Mouse (Mus musculus): ENCODE data around the gene Hyal1.

Hyal1 gene

DNA sequence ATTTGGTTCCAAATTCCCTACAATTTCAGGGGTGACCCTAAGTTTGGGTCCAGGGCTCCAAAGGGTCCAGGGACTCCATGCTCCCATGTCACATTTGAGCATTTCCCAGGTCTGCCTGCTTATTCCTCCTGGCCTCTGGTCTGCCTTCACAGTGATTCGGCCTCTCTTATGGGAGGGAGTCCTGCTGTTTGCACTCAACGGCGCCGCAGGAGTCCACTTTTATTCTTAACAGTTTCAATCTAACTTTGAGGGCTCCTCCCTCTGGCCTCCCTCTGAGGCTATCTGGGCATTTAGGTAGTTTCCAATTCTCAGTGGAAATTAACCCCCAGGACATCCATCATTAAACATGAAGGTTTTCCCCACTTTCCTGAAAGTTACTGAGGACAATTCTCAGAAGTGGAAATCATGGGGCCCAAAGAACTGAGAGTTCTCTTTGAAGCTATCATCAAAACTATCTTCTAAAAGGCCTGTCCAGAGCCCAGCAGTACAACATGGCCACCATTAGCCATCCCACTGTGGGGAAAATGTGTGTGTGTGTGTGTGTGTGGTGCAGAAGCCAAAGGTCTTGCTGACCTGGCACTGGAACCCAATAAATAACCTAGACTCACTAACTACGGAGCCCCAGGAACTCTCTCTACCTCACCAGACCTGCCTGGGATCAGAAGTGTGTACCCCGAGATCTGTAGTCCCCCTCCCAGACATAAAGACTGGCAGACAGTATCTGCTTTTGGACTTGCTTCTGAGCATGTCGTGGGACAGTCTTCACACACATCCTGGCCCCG is 17.7 kb downstream of the Hyal1 start:
- no peak for DNase-seq (ENCODE audit: low spot score)

DNA sequence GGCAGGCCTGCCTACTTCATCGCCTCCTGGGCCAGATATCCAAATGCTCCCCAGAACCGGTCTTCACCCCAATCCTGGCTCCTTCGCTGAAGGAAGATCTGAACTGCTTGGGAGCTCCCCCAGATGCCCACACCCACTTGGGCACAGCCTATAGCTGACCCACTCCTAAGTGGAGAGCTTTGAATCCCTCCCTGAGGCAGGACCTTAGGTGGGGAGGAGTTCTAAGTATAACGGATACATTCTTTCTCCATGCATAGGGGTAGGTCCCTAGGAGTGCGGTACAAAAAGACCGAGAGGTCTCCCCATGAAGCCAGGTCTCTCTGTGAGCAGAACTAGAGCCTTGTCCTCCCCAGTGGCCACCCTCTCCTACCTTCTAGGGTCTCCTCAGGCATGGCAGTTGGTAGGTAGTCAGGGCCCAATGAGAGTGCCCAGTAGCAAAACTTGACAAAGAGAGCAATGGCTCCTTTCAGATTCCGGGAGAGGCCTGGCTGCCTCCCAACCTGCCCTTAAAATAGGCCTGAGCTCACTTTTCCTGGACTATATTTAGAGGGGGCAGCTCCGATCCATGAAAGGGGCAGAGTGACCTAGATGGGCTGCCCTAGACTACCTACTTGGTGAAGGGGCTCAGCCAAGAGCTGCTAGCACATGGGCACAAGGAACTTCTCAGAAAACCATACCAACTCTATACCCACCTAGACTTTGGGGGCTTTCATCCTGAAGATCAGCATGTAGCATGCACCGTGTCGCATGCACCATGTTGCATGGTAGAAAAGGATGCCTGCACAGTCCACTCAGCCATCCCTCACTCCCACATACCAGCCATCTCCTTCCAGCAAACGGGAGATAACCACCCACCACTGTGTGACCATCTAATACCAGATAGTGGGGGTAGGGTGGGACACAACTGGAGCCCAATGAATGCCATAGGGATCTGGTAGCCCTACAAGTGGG is 20.2 kb downstream of the Hyal1 start:
- no peak for DNase-seq (ENCODE audit: low spot score)

DNA sequence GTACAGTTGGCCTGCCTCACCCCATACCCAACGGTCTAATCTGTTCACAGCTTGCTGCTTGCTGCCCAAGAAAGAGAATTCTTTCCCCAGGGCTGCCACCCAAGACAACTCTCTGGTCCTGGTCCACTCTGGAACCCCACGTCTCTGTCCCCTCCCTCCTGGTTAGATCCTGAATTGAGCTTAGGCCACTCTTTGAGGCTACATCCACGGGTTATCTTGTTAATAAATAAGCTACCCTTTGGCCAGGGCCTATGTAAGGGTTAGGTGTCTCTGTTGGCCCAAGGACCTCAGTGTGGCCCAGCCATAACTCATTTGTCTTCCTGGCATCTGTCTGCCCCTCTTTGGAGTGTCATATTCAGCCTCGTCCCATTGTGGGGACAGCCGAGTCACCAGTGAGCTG is 21.7 kb downstream of the Hyal1 start:
- DNase-seq (ENCODE audit: low spot score) = no peak

DNA sequence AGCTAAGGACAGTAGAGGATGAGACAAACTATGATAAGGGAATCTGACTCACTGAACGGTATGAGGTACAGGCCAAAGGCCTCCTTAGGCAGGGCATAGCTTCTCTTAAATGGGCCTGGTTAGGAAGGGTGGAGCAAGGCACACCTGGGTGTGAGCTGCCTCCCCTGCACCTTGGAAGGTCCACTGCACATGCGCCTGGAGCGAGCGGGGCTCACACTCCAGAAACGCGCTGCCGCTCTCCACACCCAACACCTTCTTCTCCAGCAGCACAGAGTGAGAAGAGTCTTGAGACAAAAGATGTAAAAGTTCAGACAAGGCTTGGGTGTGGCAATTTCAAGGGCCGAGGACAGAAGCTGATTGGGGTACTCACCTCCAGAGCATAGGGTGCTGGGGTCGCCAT is 22.7 kb downstream of the Hyal1 start:
- DNase-seq (ENCODE audit: low spot score) = no peak

DNA sequence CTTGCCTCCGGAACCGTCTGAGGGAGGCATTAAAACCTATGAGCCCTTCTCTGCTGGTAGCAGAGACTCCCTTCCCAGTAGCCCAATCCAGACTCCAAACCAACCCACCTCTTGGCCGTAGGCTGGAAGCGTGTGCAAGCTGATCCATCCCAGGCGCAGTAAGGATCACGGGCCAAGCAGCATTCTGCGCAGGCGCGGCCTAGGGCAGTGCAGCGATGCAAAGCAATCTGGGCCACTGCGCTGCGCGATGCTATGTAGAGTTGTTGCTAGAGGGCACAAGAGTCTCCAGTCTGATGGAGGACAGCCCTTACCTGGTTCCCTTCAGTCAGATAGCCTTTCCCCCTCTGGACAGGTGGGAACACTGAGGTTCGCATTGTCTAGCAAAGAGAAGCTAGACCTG is 23.1 kb downstream of the Hyal1 start:
- no peak for DNase-seq (ENCODE audit: low spot score)

DNA sequence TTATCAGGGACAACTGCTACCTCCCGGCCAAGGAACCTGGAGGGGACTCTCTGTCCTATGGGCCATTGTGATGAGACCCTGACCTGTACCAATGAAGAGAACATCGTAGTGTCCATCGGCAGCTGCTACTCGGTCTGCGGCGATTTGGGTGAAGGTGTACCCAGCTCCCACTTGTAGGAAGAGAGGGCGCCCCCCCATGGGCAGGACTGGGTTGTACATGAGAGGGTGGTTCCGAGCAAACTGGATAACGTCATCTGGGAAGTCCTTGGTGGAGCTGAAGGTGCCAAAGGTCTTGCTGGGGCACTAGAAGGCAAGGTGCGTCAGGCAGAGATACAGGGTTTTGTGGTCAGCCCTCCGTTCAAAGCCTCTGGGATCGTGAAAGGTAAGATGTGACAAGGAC is 24.0 kb downstream of the Hyal1 start:
- DNase-seq (ENCODE audit: low spot score) = no peak

DNA sequence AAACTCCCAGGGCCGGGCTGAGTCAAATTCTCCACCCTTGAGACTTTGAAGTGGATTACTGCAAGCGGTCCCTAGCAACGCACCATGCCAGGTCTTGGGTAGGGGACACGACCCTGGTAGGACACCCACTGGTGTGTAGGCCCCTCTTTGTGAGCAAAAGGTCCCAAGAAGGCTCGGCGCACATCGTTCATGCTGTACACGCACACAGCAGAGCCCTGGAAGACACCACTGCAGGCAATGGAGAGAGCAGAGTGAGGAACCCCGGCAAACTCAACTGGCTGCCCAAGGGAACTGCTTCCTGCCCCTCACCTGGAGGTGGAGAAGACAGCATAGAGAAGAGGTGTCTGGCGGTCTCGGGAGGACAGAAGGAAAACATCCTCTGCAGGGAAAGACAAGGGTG is 24.5 kb downstream of the Hyal1 start:
- DNase-seq (ENCODE audit: low spot score) = no peak

DNA sequence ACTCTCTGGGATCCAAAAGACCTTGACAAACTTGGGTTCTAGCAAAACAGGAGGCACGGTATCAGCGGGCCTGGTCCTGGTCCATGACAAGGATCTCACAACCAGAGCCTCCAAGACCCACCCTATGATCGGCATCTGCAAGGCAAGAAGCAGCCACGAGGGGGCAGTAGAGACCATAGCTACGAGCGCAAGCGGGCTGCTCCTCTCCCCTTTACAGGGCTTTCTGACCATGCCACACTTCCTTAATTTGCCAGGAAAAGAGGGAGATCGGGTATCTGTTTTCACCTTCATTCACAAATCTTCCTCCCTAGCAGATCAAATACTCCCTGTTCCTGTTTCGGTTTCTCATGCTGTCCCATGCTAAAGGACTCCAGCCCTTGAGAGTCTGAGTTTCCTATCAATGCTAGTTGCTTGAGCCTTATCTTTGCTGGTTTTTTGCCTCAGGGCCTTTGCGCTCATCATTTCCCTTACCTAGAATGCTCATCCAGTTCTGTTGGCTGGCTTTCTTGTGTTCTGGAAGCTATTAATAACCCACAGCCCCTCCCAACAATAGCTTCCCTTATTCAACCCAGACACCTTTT is 25.4 kb downstream of the Hyal1 start:
- peak; percentile 97 for DNase-seq (ENCODE audit: low spot score)

DNA sequence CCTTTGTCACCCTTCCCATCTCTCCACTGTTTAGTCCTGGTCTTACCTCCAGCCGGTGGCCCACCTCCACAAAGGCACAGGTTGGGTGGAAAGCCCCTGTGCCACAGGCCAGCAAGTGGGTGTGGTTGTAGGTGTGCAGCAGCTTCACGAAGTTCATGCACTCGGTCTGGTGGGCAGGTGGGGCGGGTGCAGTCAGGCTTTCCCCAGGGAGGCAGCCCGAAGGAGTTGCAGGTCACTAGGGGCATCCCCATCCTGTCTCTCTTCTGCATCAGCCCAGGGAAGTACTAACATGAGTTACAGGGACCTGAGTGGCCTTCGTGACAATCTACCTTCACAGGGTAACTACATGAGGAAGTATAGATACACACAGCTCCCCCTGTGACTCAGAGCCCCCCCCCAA is 26.5 kb downstream of the Hyal1 start:
- no peak for DNase-seq (ENCODE audit: low spot score)

DNA sequence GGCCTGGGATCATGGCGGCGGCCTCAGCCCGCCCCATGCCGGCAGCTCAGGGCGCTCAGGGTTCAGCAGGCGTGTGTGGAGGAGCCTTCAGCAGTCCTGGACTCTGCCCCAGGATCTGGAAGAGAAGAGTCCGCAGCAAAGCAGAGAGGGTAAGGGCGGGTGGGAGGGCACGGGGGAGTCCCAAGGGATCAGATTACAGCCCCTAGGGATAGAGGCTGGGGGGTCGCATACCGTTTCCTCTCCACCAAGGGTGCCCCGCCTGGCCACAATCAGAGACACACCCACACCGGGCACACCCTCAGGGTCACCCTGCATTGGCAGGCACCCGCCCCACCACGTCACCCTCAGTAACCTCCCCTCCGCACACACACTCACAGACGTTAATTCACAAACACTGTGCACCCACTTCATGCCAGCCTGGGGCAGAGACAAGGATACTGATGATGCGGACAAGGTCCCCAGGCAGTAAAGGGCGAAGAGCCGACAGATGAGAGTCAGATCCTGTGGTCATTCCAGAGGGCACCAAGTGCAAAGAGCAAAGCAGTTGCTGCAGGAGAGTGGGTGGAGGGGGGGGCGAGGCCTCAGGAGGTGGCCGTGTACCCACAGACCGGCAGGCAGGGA is 28.4 kb downstream of the Hyal1 start:
- no peak for DNase-seq (ENCODE audit: low spot score)

DNA sequence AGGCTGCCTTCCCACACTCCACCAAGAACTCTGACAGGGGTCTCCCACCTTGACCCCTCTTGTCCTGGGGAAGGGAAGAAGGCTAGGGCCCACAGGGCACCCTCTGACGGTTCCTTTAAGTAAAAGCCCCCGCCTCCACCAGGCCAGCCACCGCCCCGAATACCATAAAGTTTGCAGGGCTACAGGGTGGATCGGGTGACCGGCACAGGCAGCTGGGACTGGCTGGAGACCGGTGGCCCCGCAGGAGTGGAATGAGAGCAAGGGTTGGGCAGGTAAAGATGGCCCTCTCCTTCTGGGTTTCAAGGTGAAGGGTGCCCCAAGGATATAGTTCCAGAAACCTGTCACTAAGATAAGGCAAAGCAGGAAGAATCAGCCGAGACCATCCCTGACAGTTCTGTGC is 29.9 kb downstream of the Hyal1 start:
- DNase-seq (ENCODE audit: low spot score) = no peak

DNA sequence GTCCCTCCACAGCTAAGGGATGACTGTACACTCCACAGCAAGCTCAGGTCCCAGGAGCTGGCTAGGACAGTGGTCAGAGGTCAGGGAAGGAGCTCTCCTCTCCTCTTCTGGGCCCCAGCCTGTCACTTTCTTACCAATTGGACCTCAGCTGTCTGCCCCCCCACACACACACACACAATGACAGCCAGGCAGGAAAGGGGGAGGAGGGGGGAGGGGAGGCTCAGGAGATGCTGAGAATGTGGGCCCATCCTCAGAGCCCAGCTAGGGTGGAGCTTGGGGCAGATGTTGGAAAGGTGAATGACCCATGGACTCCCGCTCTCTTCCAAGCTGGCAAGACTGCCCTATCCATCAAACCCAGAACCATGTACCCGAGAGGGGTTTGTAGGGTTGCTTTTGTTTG is 30.3 kb downstream of the Hyal1 start:
- DNase-seq (ENCODE audit: low spot score) = no peak

DNA sequence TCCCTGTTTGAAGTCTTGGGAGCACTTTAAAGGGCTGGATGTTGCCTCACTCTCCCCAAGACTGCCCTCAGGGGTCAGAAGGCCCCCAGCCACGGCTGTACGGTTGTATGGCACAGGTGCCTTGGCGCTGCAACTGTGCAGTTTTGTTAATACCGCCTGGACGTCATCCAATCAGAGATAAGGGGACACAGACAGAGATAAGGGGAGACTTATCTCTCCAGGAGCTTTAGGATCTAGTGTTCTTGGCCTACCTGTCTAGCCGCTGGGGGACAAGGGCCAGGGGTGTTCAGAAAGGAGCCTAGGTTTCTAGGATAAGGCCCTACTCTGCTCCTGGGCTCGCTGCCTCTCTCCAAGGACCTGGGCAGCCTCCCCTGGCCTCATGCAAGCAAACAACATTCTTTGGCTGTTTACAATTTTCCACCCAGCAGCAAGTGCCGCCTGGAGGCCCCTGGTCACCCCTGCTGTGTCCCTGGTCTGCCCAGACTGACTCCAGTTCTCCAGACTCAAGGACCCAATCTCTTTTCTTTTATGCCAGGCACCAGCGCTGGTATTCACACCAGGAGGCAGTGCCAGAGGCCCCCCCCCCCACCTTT is 31.0 kb downstream of the Hyal1 start:
- DNase-seq (ENCODE audit: low spot score) = no peak

DNA sequence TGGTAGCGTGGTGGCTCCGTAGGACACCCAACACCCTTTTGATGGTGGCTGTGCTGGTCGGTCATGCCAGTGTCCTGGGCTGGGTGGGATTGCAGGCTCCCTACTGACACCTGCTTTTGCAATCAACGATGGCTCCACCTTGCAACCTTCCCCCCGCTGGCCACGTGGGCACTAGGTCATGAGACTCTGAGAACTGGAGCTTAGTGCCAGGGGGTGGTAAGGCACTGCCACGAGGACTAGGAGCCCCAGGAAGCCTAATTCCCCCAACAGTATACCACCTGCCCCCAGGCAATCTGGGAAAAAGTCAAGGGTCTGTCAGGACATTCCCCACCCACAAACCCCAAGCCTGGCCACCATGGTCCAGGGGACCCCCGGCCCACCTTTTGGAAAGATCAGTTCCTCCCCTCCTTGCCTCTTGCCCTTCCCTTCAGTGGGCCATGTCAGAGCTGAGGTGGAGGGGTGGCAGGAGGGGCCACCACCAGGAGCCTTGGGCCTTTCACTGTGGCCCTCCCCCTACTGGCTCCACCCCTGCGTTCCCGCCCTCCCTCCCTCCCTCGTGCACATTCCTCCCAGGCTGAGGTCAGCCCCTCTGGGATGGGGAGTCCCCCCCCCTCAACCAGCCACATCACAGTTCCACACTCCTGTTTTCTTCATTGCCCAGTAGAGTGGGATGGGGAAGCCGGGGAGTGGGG is 32.2 kb downstream of the Hyal1 start, which contains the start of gene Sema3b:
TSS of gene Sema3b (minus strand) at position 489 of the 692 bp plus-strand sequence.
- DNase-seq (ENCODE audit: low spot score) = no peak

DNA sequence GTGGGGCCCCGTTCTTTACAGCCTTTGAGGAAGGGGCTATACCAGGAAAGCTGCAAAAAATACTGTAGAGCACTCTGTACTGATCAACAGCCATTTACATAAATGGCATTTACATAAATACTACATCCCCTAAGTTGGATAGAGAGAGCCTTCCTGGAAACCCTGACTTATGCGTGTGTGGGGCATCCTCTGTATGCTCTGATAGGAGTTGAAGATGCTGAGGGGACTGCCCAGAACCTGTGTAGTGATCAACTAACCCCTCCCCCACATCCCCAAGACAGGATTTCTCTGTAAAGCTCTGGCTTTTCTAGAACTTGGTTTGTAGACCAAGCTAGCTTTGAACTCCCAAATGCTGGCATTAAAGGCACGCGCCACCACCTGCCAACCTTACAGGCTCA is 32.7 kb downstream of the Hyal1 start:
- DNase-seq (ENCODE audit: low spot score) = no peak

DNA sequence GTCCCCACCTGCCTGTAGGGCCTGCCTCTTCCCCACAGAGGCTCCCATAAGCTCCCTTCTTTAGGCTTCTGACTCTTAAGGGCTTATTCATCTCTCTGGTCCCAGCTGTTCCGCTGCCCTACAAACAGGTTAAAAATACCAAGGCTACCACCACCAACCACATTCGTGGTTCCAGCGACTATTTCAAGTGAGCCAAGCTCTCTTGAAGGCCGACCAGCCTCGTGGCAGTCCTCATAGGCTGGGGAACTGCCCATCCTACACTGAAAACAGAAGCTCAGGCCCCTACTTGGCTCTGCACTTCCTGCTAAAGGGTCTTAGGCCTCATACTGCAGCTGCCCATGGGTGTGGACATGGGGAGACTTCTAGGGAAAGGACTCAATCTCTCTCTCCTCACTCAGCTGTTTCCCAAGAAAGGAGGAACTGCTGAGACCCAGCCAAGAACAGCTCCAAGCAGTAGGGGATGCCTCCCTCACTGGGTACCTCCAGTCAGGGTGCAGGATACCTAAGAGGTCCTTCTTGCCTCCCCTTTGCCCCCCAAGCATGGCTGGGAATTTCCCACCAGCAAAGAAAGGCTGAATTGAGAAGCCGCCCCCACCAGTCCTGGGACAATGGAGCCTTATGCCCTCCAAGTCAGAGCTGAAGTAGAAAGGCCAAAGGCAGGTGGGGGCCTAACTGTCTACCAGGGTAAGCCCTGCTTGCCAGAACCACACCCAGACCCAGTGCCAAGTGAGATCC is 34.9 kb downstream of the Hyal1 start:
- DNase-seq (ENCODE audit: low spot score) = no peak

DNA sequence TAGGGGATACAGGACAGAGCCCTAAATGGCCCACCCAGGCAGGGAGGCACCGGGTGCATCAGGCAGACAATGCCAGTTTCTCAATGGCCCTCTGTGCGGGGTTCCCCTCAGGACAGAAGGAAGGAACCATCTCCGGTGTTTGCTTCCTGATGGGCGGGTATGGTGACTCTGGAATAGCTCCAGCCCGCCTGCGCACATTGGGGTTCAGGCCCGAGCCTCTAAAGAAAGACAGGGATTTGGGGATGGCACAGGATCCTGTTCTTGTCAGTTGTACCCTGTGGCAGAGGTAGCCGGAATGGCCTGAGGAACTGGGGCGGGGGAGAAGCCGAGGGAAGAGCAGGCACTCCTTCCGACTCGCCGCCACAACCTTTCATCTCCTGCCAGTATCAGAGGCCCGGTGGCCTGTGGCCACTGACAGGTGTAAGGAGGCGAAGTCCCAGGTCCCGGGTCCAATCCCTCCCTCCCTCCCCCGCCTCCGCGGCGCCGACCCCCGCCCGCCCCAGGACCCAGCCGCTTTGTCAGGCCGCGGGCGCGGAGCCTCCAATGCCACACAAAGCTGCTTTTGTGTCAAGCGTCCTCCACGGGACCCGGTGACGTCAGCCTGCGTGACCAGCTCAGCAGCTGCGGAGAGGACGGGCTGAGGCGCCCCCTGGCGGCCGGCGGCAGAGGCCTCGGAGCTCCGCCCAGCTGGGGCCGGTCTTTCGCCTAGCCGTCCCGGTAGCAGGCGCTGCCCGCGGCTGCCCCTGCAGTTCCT is 35.6 kb downstream of the Hyal1 start:
- peak; percentile 98 for DNase-seq (ENCODE audit: low spot score)

DNA sequence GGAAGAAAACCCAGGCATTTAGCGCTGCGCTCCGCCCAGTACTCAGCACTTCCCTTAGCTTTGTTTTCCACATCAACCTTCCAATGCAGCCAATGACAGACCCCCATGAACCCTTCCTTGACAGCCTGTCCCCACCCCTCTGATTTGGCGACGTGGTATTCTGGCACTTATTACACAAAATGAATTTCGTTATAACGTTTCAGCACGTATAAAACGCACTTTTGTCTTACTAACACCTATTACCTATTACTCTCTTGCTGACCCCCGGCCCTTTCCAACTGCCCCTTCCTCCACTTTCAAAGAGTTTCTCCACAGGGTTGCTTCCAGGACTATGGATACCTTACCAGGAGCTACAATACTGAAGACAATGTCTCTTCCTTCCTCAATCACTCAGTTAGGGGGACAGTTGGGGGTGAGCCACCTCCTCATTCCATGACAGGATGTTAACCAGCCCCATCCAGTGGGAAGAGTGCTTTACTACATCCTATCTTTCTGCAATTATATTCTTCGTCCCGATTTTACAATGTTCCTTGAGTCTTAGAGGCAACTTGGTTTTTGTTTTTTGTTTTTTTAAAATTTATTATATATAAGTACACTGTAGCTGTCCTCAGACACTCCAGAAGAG is 36.3 kb downstream of the Hyal1 start:
- DNase-seq (ENCODE audit: low spot score) = no peak

DNA sequence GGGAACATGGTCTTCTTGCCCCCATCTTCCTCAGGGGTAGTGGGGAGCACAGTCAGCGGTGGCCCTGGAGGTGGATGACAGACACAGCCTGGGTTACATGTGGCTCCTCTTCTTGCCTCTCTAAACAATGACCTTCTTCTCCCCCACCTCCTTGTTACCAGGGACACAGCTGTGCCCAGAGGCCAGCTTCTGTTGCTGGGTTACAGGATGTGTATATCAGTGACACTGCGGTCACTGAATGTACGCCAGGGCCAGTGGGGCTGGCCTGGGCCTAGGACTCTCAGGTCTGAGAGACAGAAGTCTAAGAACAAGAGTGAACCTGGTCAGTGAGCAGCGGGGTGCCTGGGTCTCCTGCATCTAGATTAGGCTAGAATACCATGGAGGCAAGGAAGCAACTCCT is 38.3 kb downstream of the Hyal1 start:
- DNase-seq (ENCODE audit: low spot score) = no peak

Measured in ovary, postnatal 14 days (tissue).